Mouse (Mus musculus): ENCODE results near the gene Zfp85. TPM values are rescaled to one million over a fixed set of nuclear protein-coding genes. Genes with fewer than 3 reads are reported as not detected.
A peak's percentile ranks its signal among the peaks of the same experiment; 100 is the strongest.
"Not testable (repeated sequence)": the region's sequence is repeated elsewhere in the genome, so short reads cannot be mapped to it uniquely, and the experiment has no call there.

Gene Zfp85
- polyA plus RNA-seq (2015; fragmentation: Nextera tagmentation; extraction: Ambion mirVana) = 3.1 TPM in 2 replicates

DNA sequence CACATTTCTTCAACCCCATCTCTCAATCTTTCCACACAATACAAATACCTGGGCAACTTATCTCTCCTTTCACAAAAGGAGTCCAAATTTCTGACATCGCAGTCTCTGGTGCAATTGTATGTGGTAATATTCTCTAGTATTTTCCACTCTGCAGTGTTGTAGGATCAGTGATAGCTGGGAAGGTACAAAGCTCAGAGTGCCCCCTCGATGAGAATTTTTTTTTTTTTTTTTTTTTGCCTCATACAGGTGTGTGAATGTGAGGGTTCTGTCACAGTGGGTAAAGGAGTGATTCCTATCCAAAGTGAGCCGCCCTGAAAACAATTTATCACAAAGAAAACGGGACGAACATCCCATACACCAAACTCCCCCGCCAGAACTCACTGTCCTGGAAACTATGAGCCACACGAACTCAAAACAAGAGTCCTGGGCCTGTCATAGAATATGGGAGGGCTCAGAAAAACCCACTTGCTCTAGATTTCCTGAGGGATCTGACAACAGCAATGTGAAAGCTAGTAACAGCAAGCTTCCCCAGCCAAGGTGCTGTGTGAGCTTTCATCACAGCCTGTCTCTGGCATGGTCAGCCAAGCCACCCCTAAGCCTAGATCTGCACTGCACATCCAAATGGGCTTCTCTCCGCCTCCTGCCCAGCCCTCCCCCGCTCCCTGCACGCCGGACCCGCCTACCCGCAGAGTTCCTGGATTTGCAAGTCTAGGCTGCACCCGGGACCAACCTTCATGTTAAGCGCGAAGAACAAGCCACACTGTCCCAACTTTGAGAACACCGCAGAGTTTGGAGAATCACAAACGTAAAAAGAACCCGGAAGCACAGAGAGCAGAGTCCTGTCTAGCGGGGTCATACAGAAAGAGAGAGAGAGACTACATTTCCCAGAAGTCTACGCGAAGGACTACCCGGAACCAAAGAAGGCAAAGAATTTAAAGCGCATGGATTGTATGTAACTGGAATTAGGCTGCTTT, at the start of gene Zfp85:
Gene Zfp85 (minus strand): TSS at position 896 of the 974 bp plus-strand sequence.
- 5% methylated on average over 24 of the region's 24 CpGs for WGBS
- no peaks in the 10 kb centered on the region; the same call in 1 of the 2 replicates for H3K4me1 ChIP-seq (ENCODE audit: control insufficient read depth, insufficient read depth, low read length)

DNA sequence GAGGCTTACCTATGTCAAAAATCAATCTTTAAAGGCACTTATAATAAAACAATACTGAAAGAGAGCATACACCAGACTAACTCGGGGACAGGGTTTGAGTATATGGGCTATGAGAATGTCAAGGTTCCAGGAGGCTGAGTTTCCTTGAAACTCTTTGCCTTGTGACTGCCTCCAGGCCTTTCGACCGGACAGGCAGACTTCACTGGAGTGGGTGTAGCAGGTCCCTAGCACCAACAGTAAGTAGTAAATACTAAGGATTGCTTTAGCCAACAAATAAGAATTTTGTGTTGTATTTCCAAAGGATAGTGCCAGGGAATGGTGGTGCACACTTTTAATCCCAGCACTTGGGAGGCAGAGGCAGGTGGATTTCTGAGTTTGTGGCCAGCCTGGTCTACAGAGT, 44.1 kb upstream of the Zfp85 start:
- not testable (repeated sequence) for H3K4me1 ChIP-seq (ENCODE audit: control insufficient read depth, insufficient read depth, low read length); H3K9ac ChIP-seq (ENCODE audit: low read depth, low read length); H3K27ac ChIP-seq (ENCODE audit: low read length); H3K27me3 ChIP-seq (replicated peaks; ENCODE audit: control insufficient read depth, insufficient read depth, low read length); H3K4me3 ChIP-seq (ENCODE audit: low read length); H3K9me3 ChIP-seq (ENCODE audit: control insufficient read depth, low read length); ATAC-seq; H3K36me3 ChIP-seq (ENCODE audit: control insufficient read depth, insufficient read depth, low read length); H3K4me2 ChIP-seq (ENCODE audit: low read depth, low read length)
- 84% methylated on average over 3 of the region's 3 CpGs for WGBS

More for the DNA sequence above, at the start of gene Zfp85:
- Histone ChIP-seq H3K4me3 (ENCODE audit: low read length) (peak within 1 kb of the TSS; percentile 70), H3K9ac (ENCODE audit: low read depth, low read length) (peak within 1 kb of the TSS; percentile 75), H3K27me3 (replicated peaks; ENCODE audit: control insufficient read depth, insufficient read depth, low read length) (no peaks in the 10 kb centered on the region), H3K27ac (ENCODE audit: low read length) (peak within 1 kb of the TSS; percentile 82), H3K9me3 (ENCODE audit: control insufficient read depth, low read length) (no peaks in the 10 kb centered on the region), H3K4me2 (ENCODE audit: low read depth, low read length) (peak within 1 kb of the TSS; percentile 62), H3K36me3 (ENCODE audit: control insufficient read depth, insufficient read depth, low read length) (no peaks in the 10 kb centered on the region)
- ATAC-seq = peak; percentile 98

GRCm38 (mm10) chr13:67798618-67799017, 43.6 kb upstream of the Zfp85 start:
- Histone ChIP-seq H3K36me3 (ENCODE audit: control insufficient read depth, insufficient read depth, low read length) (no peaks in the 10 kb centered on the region), H3K9ac (ENCODE audit: low read depth, low read length) (no peak overlapping the region), H3K4me1 (ENCODE audit: control insufficient read depth, insufficient read depth, low read length) (no peaks in the 10 kb centered on the region), H3K4me2 (ENCODE audit: low read depth, low read length) (no peak overlapping the region), H3K9me3 (ENCODE audit: control insufficient read depth, low read length) (no peaks in the 10 kb centered on the region), H3K4me3 (ENCODE audit: low read length) (no peak overlapping the region), H3K27me3 (replicated peaks; ENCODE audit: control insufficient read depth, insufficient read depth, low read length) (no peaks in the 10 kb centered on the region), H3K27ac (ENCODE audit: low read length) (no peak overlapping the region)
- WGBS = 90% methylated on average over 3 of the region's 3 CpGs
- no peak for ATAC-seq

- no peak overlapping the region for H3K4me3 ChIP-seq (ENCODE audit: low read length)
- no peaks in the 10 kb centered on the region for H3K27me3 ChIP-seq (replicated peaks; ENCODE audit: control insufficient read depth, insufficient read depth, low read length)
- no peaks in the 10 kb centered on the region for H3K36me3 ChIP-seq (ENCODE audit: control insufficient read depth, insufficient read depth, low read length)
- WGBS = 92% methylated on average over 10 of the region's 10 CpGs
- no peak overlapping the region for H3K27ac ChIP-seq (ENCODE audit: low read length)
- no peak overlapping the region for H3K9ac ChIP-seq (ENCODE audit: low read depth, low read length)
- no peaks in the 10 kb centered on the region for H3K4me1 ChIP-seq (ENCODE audit: control insufficient read depth, insufficient read depth, low read length)
- no peaks in the 10 kb centered on the region; the same call in 1 of the 2 replicates for H3K9me3 ChIP-seq (ENCODE audit: control insufficient read depth, low read length)
- H3K4me2 ChIP-seq (ENCODE audit: low read depth, low read length) = no peak overlapping the region
- no peak for ATAC-seq
Observed at GRCm38 (mm10) chr13:67791921-67792455, 37.0 kb upstream of the Zfp85 start.

DNA sequence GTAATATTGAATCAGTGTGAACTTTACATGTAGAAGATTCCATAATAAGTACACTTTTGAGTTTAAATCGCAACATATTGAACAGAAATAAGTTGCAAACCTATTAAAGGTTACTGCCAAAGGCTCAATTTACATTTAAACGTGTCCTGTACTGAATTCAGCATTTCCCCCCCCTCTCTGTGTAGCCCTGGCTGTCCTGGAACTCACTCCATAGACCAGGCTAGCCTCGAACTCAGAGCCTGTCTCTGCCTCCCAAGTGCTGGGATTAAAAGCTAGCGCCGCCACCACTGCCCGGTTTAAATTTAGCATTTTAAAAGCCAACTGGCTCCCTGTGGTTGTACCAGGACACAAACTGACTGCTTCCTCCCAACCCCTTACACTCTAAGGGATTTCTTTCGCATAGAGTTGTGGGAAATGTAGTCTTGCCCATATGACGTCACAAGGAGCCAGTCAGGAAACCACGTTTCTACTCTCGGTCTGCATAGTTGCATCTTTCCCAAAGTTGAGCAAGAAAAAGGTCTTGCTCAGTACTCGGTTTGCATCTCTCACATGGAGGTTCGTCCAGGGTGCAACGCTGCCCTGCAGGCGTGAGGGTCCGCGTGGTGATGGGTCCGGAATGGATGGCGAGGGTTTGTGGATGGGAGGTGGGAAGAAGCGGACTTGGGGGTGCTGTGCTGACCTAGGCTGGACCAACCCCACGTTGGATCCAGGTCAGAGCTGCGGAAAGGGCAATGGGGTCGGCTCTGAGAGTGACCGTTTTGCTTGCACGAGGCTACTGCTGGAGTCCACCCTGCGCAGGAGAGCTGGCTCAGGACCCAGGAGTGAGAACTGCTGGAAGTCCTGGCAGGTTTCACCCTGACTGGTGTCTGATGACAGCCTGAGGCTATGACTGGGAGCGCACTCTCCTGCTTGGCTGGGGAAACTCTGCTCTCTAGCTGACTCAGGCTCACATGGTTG, 24.5 kb upstream of the Zfp85 start, which contains the start of gene Zfp493:
Gene Zfp493 (plus strand): TSS at position 429 of the 957 bp plus-strand sequence.
- H3K4me2 ChIP-seq (ENCODE audit: low read depth, low read length) = peak within 1 kb of the TSS; percentile 82
- no peaks in the 10 kb centered on the region for H3K27me3 ChIP-seq (replicated peaks; ENCODE audit: control insufficient read depth, insufficient read depth, low read length)
- peak within 1 kb of the TSS; percentile 75 for H3K9ac ChIP-seq (ENCODE audit: low read depth, low read length)
- no peaks in the 10 kb centered on the region for H3K9me3 ChIP-seq (ENCODE audit: control insufficient read depth, low read length)
- H3K4me1 ChIP-seq (ENCODE audit: control insufficient read depth, insufficient read depth, low read length) = peaks cover 3% of the 10 kb centered on the region; the same call in 1 of the 2 replicates
- WGBS = 6% methylated on average over 26 of the region's 26 CpGs
- peak; percentile 99 for ATAC-seq
- H3K4me3 ChIP-seq (ENCODE audit: low read length) = peak within 1 kb of the TSS; percentile 65
- no peaks in the 10 kb centered on the region for H3K36me3 ChIP-seq (ENCODE audit: control insufficient read depth, insufficient read depth, low read length)
- H3K27ac ChIP-seq (ENCODE audit: low read length) = no peak within 1 kb of the TSS

GRCm38 (mm10) chr13:67763031-67763768, 8.2 kb upstream of the Zfp85 start:
- H3K9me3 ChIP-seq (ENCODE audit: control insufficient read depth, low read length) = no peaks in the 10 kb centered on the region
- H3K4me3 ChIP-seq (ENCODE audit: low read length) = no peak overlapping the region
- no peak for ATAC-seq
- WGBS = 78% methylated on average over 2 of the region's 2 CpGs
- no peak overlapping the region for H3K27ac ChIP-seq (ENCODE audit: low read length)
- H3K36me3 ChIP-seq (ENCODE audit: control insufficient read depth, insufficient read depth, low read length) = no peaks in the 10 kb centered on the region
- H3K4me2 ChIP-seq (ENCODE audit: low read depth, low read length) = no peak overlapping the region
- H3K9ac ChIP-seq (ENCODE audit: low read depth, low read length) = no peak overlapping the region
- H3K27me3 ChIP-seq (replicated peaks; ENCODE audit: control insufficient read depth, insufficient read depth, low read length) = no peaks in the 10 kb centered on the region
- no peaks in the 10 kb centered on the region for H3K4me1 ChIP-seq (ENCODE audit: control insufficient read depth, insufficient read depth, low read length)

- H3K4me1 ChIP-seq (ENCODE audit: control insufficient read depth, insufficient read depth, low read length) = no peaks in the 10 kb centered on the region
- no peak overlapping the region for H3K27ac ChIP-seq (ENCODE audit: low read length)
- H3K36me3 ChIP-seq (ENCODE audit: control insufficient read depth, insufficient read depth, low read length) = no peaks in the 10 kb centered on the region
- no peaks in the 10 kb centered on the region for H3K27me3 ChIP-seq (replicated peaks; ENCODE audit: control insufficient read depth, insufficient read depth, low read length)
- ATAC-seq = no peak
- no peak overlapping the region for H3K4me3 ChIP-seq (ENCODE audit: low read length)
- no peak overlapping the region for H3K9ac ChIP-seq (ENCODE audit: low read depth, low read length)
- 93% methylated on average over 1 of the region's 1 CpGs for WGBS
- no peaks in the 10 kb centered on the region for H3K9me3 ChIP-seq (ENCODE audit: control insufficient read depth, low read length)
- H3K4me2 ChIP-seq (ENCODE audit: low read depth, low read length) = no peak overlapping the region
Observed at GRCm38 (mm10) chr13:67759966-67760365, 4.9 kb upstream of the Zfp85 start.

DNA sequence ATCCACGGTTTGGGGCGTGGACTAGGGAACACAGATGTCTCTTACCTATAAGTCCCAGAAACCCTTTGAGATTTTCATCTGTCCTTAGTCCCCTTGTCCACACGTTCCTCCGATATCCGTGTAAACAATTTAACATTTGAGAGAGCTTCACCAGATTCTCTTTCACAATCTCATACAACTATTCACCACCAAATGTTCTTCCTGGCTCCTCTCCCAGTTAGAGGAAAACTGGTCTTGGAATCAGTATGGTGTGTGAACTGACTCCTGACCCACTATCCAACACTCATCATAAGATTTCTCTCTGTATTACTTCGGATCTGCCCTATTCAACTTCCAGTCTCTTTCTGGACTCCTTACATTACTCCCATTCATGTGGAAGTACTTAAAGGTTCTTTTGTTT, 733 bp upstream of the Zfp85 start:
- no peaks in the 10 kb centered on the region for H3K27me3 ChIP-seq (replicated peaks; ENCODE audit: control insufficient read depth, insufficient read depth, low read length)
- no peak overlapping the region for H3K4me3 ChIP-seq (ENCODE audit: low read length)
- H3K9ac ChIP-seq (ENCODE audit: low read depth, low read length) = no peak overlapping the region
- no peak for ATAC-seq
- 82% methylated on average over 6 of the region's 6 CpGs for WGBS
- H3K9me3 ChIP-seq (ENCODE audit: control insufficient read depth, low read length) = no peaks in the 10 kb centered on the region
- H3K27ac ChIP-seq (ENCODE audit: low read length) = no peak overlapping the region
- H3K4me1 ChIP-seq (ENCODE audit: control insufficient read depth, insufficient read depth, low read length) = no peaks in the 10 kb centered on the region; the same call in 1 of the 2 replicates
- H3K36me3 ChIP-seq (ENCODE audit: control insufficient read depth, insufficient read depth, low read length) = no peaks in the 10 kb centered on the region
- H3K4me2 ChIP-seq (ENCODE audit: low read depth, low read length) = no peak overlapping the region
